Mouse (Mus musculus): Measurements from ENCODE around the gene Plin4. TPM values are rescaled to one million over a fixed set of nuclear protein-coding genes. Genes with fewer than 3 reads are reported as not detected.
"Not testable (repeated sequence)": the region's sequence is repeated elsewhere in the genome, so short reads cannot be mapped to it uniquely, and the experiment has no call there.

Plin4 gene
- polyA plus RNA-seq, 1 experiment = 0.30 TPM

DNA sequence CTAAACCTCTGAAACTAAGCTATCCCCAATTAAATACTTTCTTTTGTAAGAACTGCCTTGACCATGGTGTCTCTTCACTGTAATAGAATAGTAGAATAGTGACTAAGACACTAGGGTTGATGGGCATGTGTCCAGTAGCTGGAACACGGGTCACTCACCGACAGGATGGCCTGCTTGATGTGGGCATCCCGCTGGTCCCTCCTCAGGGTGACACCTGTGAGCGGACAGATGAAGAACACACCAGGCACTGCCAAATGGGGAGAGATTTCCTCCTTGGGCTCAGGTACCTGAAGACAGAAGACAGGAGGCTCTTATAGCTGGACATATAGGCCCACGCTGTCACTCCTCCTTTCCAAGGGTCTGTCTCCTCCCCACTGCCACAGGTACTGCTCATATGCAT is 37.4 kb downstream of the Plin4 start:
- H3K4me3 ChIP-seq = no peak overlapping the region
- H3K27me3 ChIP-seq (ENCODE audit: control insufficient read depth, insufficient read depth, insufficient read length) = no peaks in the 10 kb centered on the region
- peaks cover 17% of the 10 kb centered on the region for H3K36me3 ChIP-seq (ENCODE audit: control insufficient read depth, insufficient read depth)
- H3K79me2 ChIP-seq (ENCODE audit: control insufficient read depth, insufficient read depth) = no peaks in the 10 kb centered on the region
- no peak for TF ChIP-seq POLR2A (IDR thresholded peaks at IDR 0.05; ENCODE audit: insufficient read length, low read depth)
- no peak for TF ChIP-seq TCF12 (IDR thresholded peaks at IDR 0.05; ENCODE audit: insufficient read depth, poor library complexity, severe bottlenecking)
- TF ChIP-seq E2F4 (IDR thresholded peaks at IDR 0.05; ENCODE audit: insufficient read depth) = no peak
- no peak for TF ChIP-seq SRF (IDR thresholded peaks at IDR 0.05; ENCODE audit: control insufficient read depth, insufficient read length, low read depth)
- no peak for TF ChIP-seq CEBPB (IDR thresholded peaks at IDR 0.05; ENCODE audit: insufficient read depth, poor library complexity, severe bottlenecking)
- no peak for TF ChIP-seq MYOD1 (IDR thresholded peaks at IDR 0.05; ENCODE audit: control insufficient read depth in 1 of 3, insufficient read length in 2 of 3, low read depth in 2 of 3)
- TF ChIP-seq REST (IDR thresholded peaks at IDR 0.05; ENCODE audit: insufficient read depth, insufficient read length) = no peak
- TF ChIP-seq USF1 (IDR thresholded peaks at IDR 0.05; ENCODE audit: low read depth) = no peak
- TF ChIP-seq MYOG (IDR thresholded peaks at IDR 0.05; ENCODE audit: control insufficient read depth in 1 of 3, insufficient read depth in 1 of 3, insufficient read length in 2 of 3, low read depth in 2 of 3) = no peak
- TF ChIP-seq MAX (IDR thresholded peaks at IDR 0.05; ENCODE audit: low read depth) = no peak
- TF ChIP-seq TCF3 (IDR thresholded peaks at IDR 0.05; ENCODE audit: insufficient read length, low read depth) = no peak
- no peak for TF ChIP-seq POLR2AphosphoS2 (IDR thresholded peaks at IDR 0.05; ENCODE audit: insufficient read length, low read depth)
- H3K4me2 ChIP-seq (ENCODE audit: low read depth) = no peak overlapping the region
- H3ac ChIP-seq (ENCODE audit: control insufficient read depth, insufficient read length) = no peak overlapping the region

DNA sequence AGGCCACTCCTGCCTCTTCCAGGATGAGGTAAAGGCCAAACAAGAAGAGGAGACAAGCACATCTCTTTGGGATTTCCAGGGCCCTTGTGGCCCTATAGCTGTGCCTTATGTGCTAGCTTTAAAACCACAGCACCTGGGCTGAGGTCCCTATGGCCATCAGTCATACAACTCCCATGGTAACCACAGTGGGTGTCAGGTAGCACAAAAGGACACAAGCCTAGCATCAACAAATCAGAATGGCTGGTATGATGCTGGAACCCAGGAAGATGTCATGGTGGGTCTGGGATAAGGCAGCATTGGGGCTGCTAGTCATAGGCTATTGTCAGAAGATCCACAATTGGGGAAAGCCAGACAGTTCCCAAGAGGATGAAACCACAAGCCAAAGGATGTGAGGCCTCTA is 38.5 kb downstream of the Plin4 start:
- H3K4me3 ChIP-seq = no peak overlapping the region
- no peak overlapping the region for H3ac ChIP-seq (ENCODE audit: control insufficient read depth, insufficient read length)
- no peaks in the 10 kb centered on the region for H3K79me2 ChIP-seq (ENCODE audit: control insufficient read depth, insufficient read depth)
- peaks cover 21% of the 10 kb centered on the region for H3K36me3 ChIP-seq (ENCODE audit: control insufficient read depth, insufficient read depth)
- no peak for TF ChIP-seq REST (IDR thresholded peaks at IDR 0.05; ENCODE audit: insufficient read depth, insufficient read length)
- TF ChIP-seq CEBPB (IDR thresholded peaks at IDR 0.05; ENCODE audit: insufficient read depth, poor library complexity, severe bottlenecking) = no peak
- no peak for TF ChIP-seq MAX (IDR thresholded peaks at IDR 0.05; ENCODE audit: low read depth)
- no peak for TF ChIP-seq E2F4 (IDR thresholded peaks at IDR 0.05; ENCODE audit: insufficient read depth)
- TF ChIP-seq MYOD1 (IDR thresholded peaks at IDR 0.05; ENCODE audit: control insufficient read depth in 1 of 3, insufficient read length in 2 of 3, low read depth in 2 of 3) = no peak
- no peak for TF ChIP-seq POLR2A (IDR thresholded peaks at IDR 0.05; ENCODE audit: insufficient read length, low read depth)
- TF ChIP-seq USF1 (IDR thresholded peaks at IDR 0.05; ENCODE audit: low read depth) = no peak
- no peak for TF ChIP-seq POLR2AphosphoS2 (IDR thresholded peaks at IDR 0.05; ENCODE audit: insufficient read length, low read depth)
- no peak for TF ChIP-seq TCF12 (IDR thresholded peaks at IDR 0.05; ENCODE audit: insufficient read depth, poor library complexity, severe bottlenecking)
- no peak for TF ChIP-seq TCF3 (IDR thresholded peaks at IDR 0.05; ENCODE audit: insufficient read length, low read depth)
- no peak for TF ChIP-seq SRF (IDR thresholded peaks at IDR 0.05; ENCODE audit: control insufficient read depth, insufficient read length, low read depth)
- no peak for TF ChIP-seq MYOG (IDR thresholded peaks at IDR 0.05; ENCODE audit: control insufficient read depth in 1 of 3, insufficient read depth in 1 of 3, insufficient read length in 2 of 3, low read depth in 2 of 3)
- no peaks in the 10 kb centered on the region for H3K27me3 ChIP-seq (ENCODE audit: control insufficient read depth, insufficient read depth, insufficient read length)
- no peak overlapping the region for H3K4me2 ChIP-seq (ENCODE audit: low read depth)

DNA sequence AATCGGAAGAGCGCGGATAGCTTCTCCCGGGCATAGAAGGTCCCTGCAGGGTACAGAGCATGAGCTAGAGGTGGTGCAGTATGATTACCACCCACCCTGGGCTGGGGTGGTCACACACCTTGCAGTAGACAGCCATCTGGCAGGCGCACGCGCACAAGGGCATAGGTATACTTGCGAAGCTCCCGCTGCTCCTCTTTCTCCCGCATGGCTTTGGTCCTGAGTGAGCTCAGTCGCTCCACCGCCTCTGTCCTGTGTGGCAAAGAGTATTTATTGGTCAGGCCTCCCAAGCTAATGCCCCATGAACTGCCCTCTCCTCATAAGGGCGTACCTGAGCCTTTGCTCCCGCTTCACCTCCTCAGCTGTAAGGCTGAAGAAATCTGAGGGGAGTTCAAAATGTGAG is 40.5 kb downstream of the Plin4 start:
- Histone ChIP-seq H3K4me2 (ENCODE audit: low read depth) (no peak overlapping the region), H3K4me3 (no peak overlapping the region), H3ac (ENCODE audit: control insufficient read depth, insufficient read length) (no peak overlapping the region), H3K79me2 (ENCODE audit: control insufficient read depth, insufficient read depth) (no peaks in the 10 kb centered on the region), H3K36me3 (ENCODE audit: control insufficient read depth, insufficient read depth) (peaks cover 30% of the 10 kb centered on the region), H3K27me3 (ENCODE audit: control insufficient read depth, insufficient read depth, insufficient read length) (no peaks in the 10 kb centered on the region)
- TF ChIP-seq POLR2A (IDR thresholded peaks at IDR 0.05; ENCODE audit: insufficient read length, low read depth) (no peak), E2F4 (IDR thresholded peaks at IDR 0.05; ENCODE audit: insufficient read depth) (no peak), MYOG (IDR thresholded peaks at IDR 0.05; ENCODE audit: control insufficient read depth in 1 of 3, insufficient read depth in 1 of 3, insufficient read length in 2 of 3, low read depth in 2 of 3) (no peak), USF1 (IDR thresholded peaks at IDR 0.05; ENCODE audit: low read depth) (no peak), SRF (IDR thresholded peaks at IDR 0.05; ENCODE audit: control insufficient read depth, insufficient read length, low read depth) (no peak), POLR2AphosphoS2 (IDR thresholded peaks at IDR 0.05; ENCODE audit: insufficient read length, low read depth) (no peak), MAX (IDR thresholded peaks at IDR 0.05; ENCODE audit: low read depth) (no peak), TCF3 (IDR thresholded peaks at IDR 0.05; ENCODE audit: insufficient read length, low read depth) (no peak), TCF12 (IDR thresholded peaks at IDR 0.05; ENCODE audit: insufficient read depth, poor library complexity, severe bottlenecking) (no peak), CEBPB (IDR thresholded peaks at IDR 0.05; ENCODE audit: insufficient read depth, poor library complexity, severe bottlenecking) (no peak), MYOD1 (IDR thresholded peaks at IDR 0.05; ENCODE audit: control insufficient read depth in 1 of 3, insufficient read length in 2 of 3, low read depth in 2 of 3) (no peak), REST (IDR thresholded peaks at IDR 0.05; ENCODE audit: insufficient read depth, insufficient read length) (no peak)

DNA sequence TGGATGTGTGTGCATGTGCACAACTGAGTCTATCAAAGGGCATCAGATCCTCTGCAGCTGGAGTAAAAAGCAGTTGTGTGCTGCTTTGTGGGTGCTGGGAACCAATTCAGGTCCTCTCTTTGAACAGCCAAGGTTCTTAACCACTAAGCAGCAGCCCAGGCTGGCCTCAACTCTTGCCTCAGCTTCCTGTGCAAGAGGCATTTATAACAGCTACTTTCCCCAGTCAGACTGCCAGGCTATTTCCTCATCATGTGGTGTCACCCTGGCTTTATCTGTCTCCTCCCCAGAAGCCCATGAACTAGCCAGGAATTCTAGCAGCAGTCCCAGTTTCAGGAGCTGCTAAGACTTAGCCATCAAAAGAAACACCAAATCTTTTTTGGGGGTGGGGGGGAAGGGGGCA is 43.2 kb downstream of the Plin4 start:
- Histone ChIP-seq H3K36me3 (ENCODE audit: control insufficient read depth, insufficient read depth) (peaks cover 27% of the 10 kb centered on the region), H3K4me3 (no peak overlapping the region), H3K4me2 (ENCODE audit: low read depth) (no peak overlapping the region), H3K79me2 (ENCODE audit: control insufficient read depth, insufficient read depth) (no peaks in the 10 kb centered on the region), H3K27me3 (ENCODE audit: control insufficient read depth, insufficient read depth, insufficient read length) (no peaks in the 10 kb centered on the region), H3ac (ENCODE audit: control insufficient read depth, insufficient read length) (no peak overlapping the region)
- TF ChIP-seq MAX (IDR thresholded peaks at IDR 0.05; ENCODE audit: low read depth) (no peak), SRF (IDR thresholded peaks at IDR 0.05; ENCODE audit: control insufficient read depth, insufficient read length, low read depth) (no peak), TCF3 (IDR thresholded peaks at IDR 0.05; ENCODE audit: insufficient read length, low read depth) (no peak), TCF12 (IDR thresholded peaks at IDR 0.05; ENCODE audit: insufficient read depth, poor library complexity, severe bottlenecking) (no peak), USF1 (IDR thresholded peaks at IDR 0.05; ENCODE audit: low read depth) (no peak), MYOG (IDR thresholded peaks at IDR 0.05; ENCODE audit: control insufficient read depth in 1 of 3, insufficient read depth in 1 of 3, insufficient read length in 2 of 3, low read depth in 2 of 3) (no peak), POLR2AphosphoS2 (IDR thresholded peaks at IDR 0.05; ENCODE audit: insufficient read length, low read depth) (no peak), REST (IDR thresholded peaks at IDR 0.05; ENCODE audit: insufficient read depth, insufficient read length) (no peak), MYOD1 (IDR thresholded peaks at IDR 0.05; ENCODE audit: control insufficient read depth in 1 of 3, insufficient read length in 2 of 3, low read depth in 2 of 3) (no peak), CEBPB (IDR thresholded peaks at IDR 0.05; ENCODE audit: insufficient read depth, poor library complexity, severe bottlenecking) (no peak), POLR2A (IDR thresholded peaks at IDR 0.05; ENCODE audit: insufficient read length, low read depth) (no peak), E2F4 (IDR thresholded peaks at IDR 0.05; ENCODE audit: insufficient read depth) (no peak)

DNA sequence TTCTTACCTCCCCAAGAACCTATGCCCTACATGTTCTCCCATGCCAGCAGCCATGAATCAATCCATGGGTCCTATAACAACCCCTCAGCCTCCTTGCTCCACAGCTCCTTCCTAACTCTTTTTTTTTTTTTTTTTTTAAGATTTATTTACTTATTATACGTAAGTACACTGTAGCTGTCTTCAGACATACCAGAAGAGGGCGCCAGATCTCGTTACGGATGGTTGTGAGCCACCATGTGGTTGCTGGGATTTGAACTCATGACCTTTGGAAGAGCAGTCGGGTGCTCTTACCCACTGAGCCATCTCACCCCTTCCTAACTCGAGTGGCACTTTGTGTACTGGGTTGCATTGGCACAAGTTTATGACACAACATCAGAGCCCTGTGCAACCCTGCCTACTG is 43.9 kb downstream of the Plin4 start:
- H3K27me3 ChIP-seq (ENCODE audit: control insufficient read depth, insufficient read depth, insufficient read length); H3K79me2 ChIP-seq (ENCODE audit: control insufficient read depth, insufficient read depth): not testable (repeated sequence)

More for the DNA sequence above, 43.9 kb downstream of the Plin4 start:
- H3K4me3 ChIP-seq; H3ac ChIP-seq (ENCODE audit: control insufficient read depth, insufficient read length); H3K4me2 ChIP-seq (ENCODE audit: low read depth): not testable (repeated sequence)
- H3K36me3 ChIP-seq (ENCODE audit: control insufficient read depth, insufficient read depth) = peaks cover 25% of the 10 kb centered on the region

All from myocyte (in vitro differentiated cells).